Mouse (Mus musculus) megakaryocyte, embryonic 14.5 days (primary cell): ENCODE results near the gene Ltc4s.

ENCODE experiments used
- FLI1 ChIP-seq: IDR thresholded peaks from 2 replicates; pipeline ENCODE4 v1.6.1; 2012; ENCODE audit warnings: low read length, inconsistent platforms, mixed read lengths
- GATA1 ChIP-seq: IDR thresholded peaks from 3 replicates; pipeline ENCODE4 v1.6.1; 2012; ENCODE audit warnings: mixed read lengths, low read length, inconsistent platforms, borderline replicate concordance

DNA sequence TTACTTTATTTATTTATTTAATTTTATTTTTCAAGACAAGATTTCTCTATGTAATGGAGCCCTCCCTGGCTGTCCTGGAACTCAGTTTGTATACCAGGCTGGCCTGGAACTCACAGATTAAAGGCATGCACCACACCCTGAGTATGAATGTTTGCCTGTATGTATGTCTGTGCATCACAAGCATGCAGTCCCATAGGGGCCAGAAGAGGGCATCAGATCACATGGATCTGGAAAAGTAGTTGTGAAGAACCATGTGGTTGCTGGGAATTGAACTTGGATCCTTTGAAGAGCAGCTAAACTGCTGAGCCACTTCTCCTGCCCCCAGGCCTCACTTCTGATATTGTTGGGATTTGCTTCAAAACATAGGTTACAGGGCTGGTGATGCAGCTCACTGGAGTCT is 38.6 kb upstream of the Ltc4s start:
- TF ChIP-seq GATA1 = no peak
- no peak for TF ChIP-seq FLI1
